11 mouse cellular contexts compared by ENCODE assay signal in genomic region chr11:115776954-115777353, GRCm38 (mm10). TPM values are rescaled to one million over a fixed set of nuclear protein-coding genes. Genes with fewer than 3 reads are reported as not detected.
DNase-seq lines count a peak whose midpoint lies in the region; ATAC-seq and TF ChIP-seq lines count a peak whose summit lies in the region.
"Had no signal": no experiment of that assay in that cellular context is flagged by ENCODE, and none has a peak within 500 bp of the region (broad histone marks: within the 10 kb centered on the region; RNA-seq: fewer than 3 reads in every experiment).

No protein-coding gene starts in this region.

- peak overlapping the region; percentile 64 for H3K9ac ChIP-seq in heart, embryonic 13.5 days
- no peak overlapping the region for H3K9ac ChIP-seq in lung, postnatal 0 days (replicated peaks; ENCODE audit: low read depth)
- no peak overlapping the region for H3K9ac ChIP-seq in embryonic facial prominence, embryonic 14.5 days (ENCODE audit: low read depth, low read length)
- no peak overlapping the region for H3K9ac ChIP-seq in liver, embryonic 14.5 days (replicated peaks)
- H3K9ac ChIP-seq: forebrain, embryonic 15.5 days had no signal

- H3K27ac ChIP-seq in heart, embryonic 13.5 days (replicated peaks), result peak overlapping the region; percentile 98
- H3K27ac ChIP-seq in lung, postnatal 0 days (ENCODE audit: low read length), result peak overlapping the region; percentile 33; the same call in 1 of the 2 replicates
- H3K27ac ChIP-seq in embryonic facial prominence, embryonic 14.5 days (replicated peaks; ENCODE audit: low read depth, low read length), result no peak overlapping the region; the same call in 1 of the 2 replicates
- peak overlapping the region; percentile 27; the same call in 1 of the 2 replicates for H3K27ac ChIP-seq in liver, embryonic 14.5 days
- H3K27ac ChIP-seq: forebrain, embryonic 15.5 days had no signal

- peak overlapping the region; percentile 44; the same call in 1 of the 2 replicates for H3K4me2 ChIP-seq in heart, embryonic 13.5 days
- no peak overlapping the region for H3K4me2 ChIP-seq in lung, postnatal 0 days (replicated peaks; ENCODE audit: low read depth, low read length)
- peak overlapping the region; percentile 15; the same call in 1 of the 2 replicates for H3K4me2 ChIP-seq in embryonic facial prominence, embryonic 14.5 days (ENCODE audit: low read depth, low read length)
- H3K4me2 ChIP-seq in liver, embryonic 14.5 days (ENCODE audit: low read depth), result no peak overlapping the region
- H3K4me2 ChIP-seq: forebrain, embryonic 15.5 days had no signal

- intact Hi-C loops in heart, postnatal 14 days (cut with DNase I), result loop anchor here (2.0 to 5.0 kb wide), 2 partner anchors 36 to 55 kb away; partner anchors contain the start of gene Caskin2

- no peak for ATAC-seq in heart, embryonic 13.5 days (ENCODE audit: extremely low read depth, insufficient number of reproducible peaks, low FRiP score, low TSS enrichment)
- no peak for ATAC-seq in lung, postnatal 0 days
- no peak for ATAC-seq in embryonic facial prominence, embryonic 14.5 days (ENCODE audit: low read depth)
- no peak for ATAC-seq in liver, embryonic 14.5 days (ENCODE audit: insufficient read depth)
- no peak for ATAC-seq in granulocyte monocyte progenitor cell, adult 5-6 weeks (replicated peaks; ENCODE audit: poor library complexity, severe bottlenecking)
- ATAC-seq: forebrain, embryonic 15.5 days; intestine, postnatal 0 days had no signal

- no peak for DNase-seq in heart, postnatal 14 days
- peak; percentile 26 for DNase-seq in lung, postnatal 0 days (ENCODE audit: low spot score)
- no peak for DNase-seq in lung, postnatal 36 days
- no peak for DNase-seq in embryonic facial prominence, embryonic 14.5 days (ENCODE audit: low spot score)
- no peak for DNase-seq in liver, embryonic 14.5 days (ENCODE audit: low read depth in 3 of 3, low spot score in 3 of 3)
- DNase-seq in natural killer cell, adult 2 months (ENCODE audit: low spot score in 2 of 2), result no peak

- TF ChIP-seq CTCF in lung, postnatal 0 days (IDR thresholded peaks at IDR 0.05), result no peak
- no peak for TF ChIP-seq CTCF in liver, embryonic 14.5 days (IDR thresholded peaks at IDR 0.05; ENCODE audit: low read depth)

- no peak for TF ChIP-seq EP300 in lung, postnatal 0 days (IDR thresholded peaks at IDR 0.05)
- TF ChIP-seq EP300 in liver, embryonic 14.5 days (IDR thresholded peaks at IDR 0.05; ENCODE audit: low read depth), result no peak

- H3K4me1 ChIP-seq in heart, embryonic 13.5 days, result peaks cover 73% of the 10 kb centered on the region
- peaks cover 20% of the 10 kb centered on the region for H3K4me1 ChIP-seq in lung, postnatal 0 days (ENCODE audit: insufficient read depth, low read depth, low read length)
- peaks cover 45% of the 10 kb centered on the region for H3K4me1 ChIP-seq in embryonic facial prominence, embryonic 14.5 days (ENCODE audit: control insufficient read depth, insufficient read depth, low read length)
- H3K4me1 ChIP-seq in liver, embryonic 14.5 days (replicated peaks; ENCODE audit: control insufficient read depth in 2 of 2, insufficient read depth in 2 of 2, low read length in 1 of 2), result peaks cover 29 to 35% of the 10 kb centered on the region in 2 experiments

- H3K9me3 ChIP-seq in heart, embryonic 13.5 days, result no peaks in the 10 kb centered on the region
- H3K9me3 ChIP-seq in lung, postnatal 0 days (ENCODE audit: low read length), result no peaks in the 10 kb centered on the region
- H3K9me3 ChIP-seq in embryonic facial prominence, embryonic 14.5 days (ENCODE audit: control insufficient read depth, low read length), result no peaks in the 10 kb centered on the region
- no peaks in the 10 kb centered on the region for H3K9me3 ChIP-seq in liver, embryonic 14.5 days (ENCODE audit: control insufficient read depth, low read length)
- H3K9me3 ChIP-seq: forebrain, embryonic 15.5 days had no signal

- peaks cover 33% of the 10 kb centered on the region for H3K36me3 ChIP-seq in heart, embryonic 13.5 days
- no peaks in the 10 kb centered on the region for H3K36me3 ChIP-seq in lung, postnatal 0 days (ENCODE audit: insufficient read depth, low read length)
- no peaks in the 10 kb centered on the region for H3K36me3 ChIP-seq in embryonic facial prominence, embryonic 14.5 days (ENCODE audit: control insufficient read depth, insufficient read depth, low read length)
- no peaks in the 10 kb centered on the region for H3K36me3 ChIP-seq in liver, embryonic 14.5 days (replicated peaks; ENCODE audit: control insufficient read depth, insufficient read depth, low read depth)
- H3K36me3 ChIP-seq: forebrain, embryonic 15.5 days had no signal

- WGBS in heart, embryonic 13.5 days, result 68% methylated on average over 9 of the region's 9 CpGs
- 63% methylated on average over 9 of the region's 9 CpGs for WGBS in lung, postnatal 0 days
- 59% methylated on average over 9 of the region's 9 CpGs for WGBS in embryonic facial prominence, embryonic 14.5 days
- 73% methylated on average over 9 of the region's 9 CpGs for WGBS in liver, embryonic 14.5 days (ENCODE audit: insufficient replicate concordance)

- H3K4me3 ChIP-seq in heart, embryonic 13.5 days, result no peak overlapping the region
- H3K4me3 ChIP-seq in lung, postnatal 0 days (ENCODE audit: low read depth, low read length), result no peak overlapping the region
- H3K4me3 ChIP-seq in embryonic facial prominence, embryonic 14.5 days (ENCODE audit: low read depth, low read length), result no peak overlapping the region
- no peak overlapping the region for H3K4me3 ChIP-seq in liver, embryonic 14.5 days (ENCODE audit: insufficient read depth in 1 of 2, low read depth in 2 of 2, low read length in 2 of 2)
- H3K4me3 ChIP-seq: forebrain, embryonic 15.5 days; left cerebral cortex, adult 2 months had no signal

- H3K27me3 ChIP-seq in heart, embryonic 13.5 days (replicated peaks), result no peaks in the 10 kb centered on the region
- H3K27me3 ChIP-seq in lung, postnatal 0 days (replicated peaks; ENCODE audit: insufficient read depth, low read length), result no peaks in the 10 kb centered on the region
- H3K27me3 ChIP-seq in embryonic facial prominence, embryonic 14.5 days (replicated peaks; ENCODE audit: control insufficient read depth, insufficient read depth, low read length), result no peaks in the 10 kb centered on the region
- no peaks in the 10 kb centered on the region for H3K27me3 ChIP-seq in liver, embryonic 14.5 days (ENCODE audit: control insufficient read depth, insufficient read depth, low read length)
- H3K27me3 ChIP-seq: forebrain, embryonic 15.5 days had no signal

RNA-seq across cellular contexts. Expression of gene Tmem94, which starts 11.7 kb away (rescaled TPM):
- 34.3 and 39.4 TPM in 2 replicates for polyA plus RNA-seq in heart, embryonic 13.5 days (2015; fragmentation: Nextera tagmentation; extraction: Ambion mirVana)
- 100 to 1,000 TPM; 103 to 111 TPM for total RNA-seq in heart, postnatal 14 days (2021)
- 17.0 and 19.4 TPM in 2 replicates for polyA plus RNA-seq in lung, postnatal 0 days (2015; fragmentation: Nextera tagmentation; extraction: Ambion mirVana)
- polyA plus RNA-seq in embryonic facial prominence, embryonic 14.5 days (2014; fragmentation: Nextera tagmentation; extraction: Ambion mirVana), result 15.4 and 18.2 TPM in 2 replicates
- polyA plus RNA-seq in liver, embryonic 14.5 days (2012; rRNA removed), result 11.0 and 13.8 TPM in 2 replicates
- polyA plus RNA-seq in liver, embryonic 14.5 days (2014; fragmentation: Nextera tagmentation; extraction: Ambion mirVana), result 3.7 and 6.1 TPM in 2 replicates
- total RNA-seq in granulocyte monocyte progenitor cell, adult 5-6 weeks (2014; fragmentation: Nextera tagmentation), result 17.6 and 33.4 TPM in 2 replicates
- total RNA-seq in granulocyte monocyte progenitor cell, adult 5-6 weeks (2017), result 9.0 and 17.2 TPM in 2 replicates

RNA-seq across cellular contexts. Expression of gene Caskin2, which starts 36.5 kb away (rescaled TPM):
- 20.0 and 20.1 TPM in 2 replicates for polyA plus RNA-seq in heart, embryonic 13.5 days (2015; fragmentation: Nextera tagmentation; extraction: Ambion mirVana)
- total RNA-seq in heart, postnatal 14 days (2021), result 10 to 100 TPM; 54.0 to 54.9 TPM
- polyA plus RNA-seq in lung, postnatal 0 days (2015; fragmentation: Nextera tagmentation; extraction: Ambion mirVana), result 17.5 and 17.9 TPM in 2 replicates
- 16.2 and 16.8 TPM in 2 replicates for polyA plus RNA-seq in embryonic facial prominence, embryonic 14.5 days (2014; fragmentation: Nextera tagmentation; extraction: Ambion mirVana)
- polyA plus RNA-seq in liver, embryonic 14.5 days (2012; rRNA removed), result 7.1 and 7.8 TPM in 2 replicates
- 4.9 and 6.1 TPM in 2 replicates for polyA plus RNA-seq in liver, embryonic 14.5 days (2014; fragmentation: Nextera tagmentation; extraction: Ambion mirVana)
- 1.9 and 5.1 TPM in 2 replicates for total RNA-seq in granulocyte monocyte progenitor cell, adult 5-6 weeks (2014; fragmentation: Nextera tagmentation)
- total RNA-seq in granulocyte monocyte progenitor cell, adult 5-6 weeks (2017), result 1.7 and 3.5 TPM in 2 replicates

RNA-seq across cellular contexts. Expression of gene Tsen54, which starts 37.6 kb away (rescaled TPM):
- 24.4 and 27.5 TPM in 2 replicates for polyA plus RNA-seq in heart, embryonic 13.5 days (2015; fragmentation: Nextera tagmentation; extraction: Ambion mirVana)
- 10 to 100 TPM in 1 of 2 experiments, 1 to 10 TPM in 1; 8.7 to 12.1 TPM for total RNA-seq in heart, postnatal 14 days (2021)
- 18.2 and 19.9 TPM in 2 replicates for polyA plus RNA-seq in lung, postnatal 0 days (2015; fragmentation: Nextera tagmentation; extraction: Ambion mirVana)
- 21.2 and 26.8 TPM in 2 replicates for polyA plus RNA-seq in embryonic facial prominence, embryonic 14.5 days (2014; fragmentation: Nextera tagmentation; extraction: Ambion mirVana)
- polyA plus RNA-seq in liver, embryonic 14.5 days (2012; rRNA removed), result 12.4 and 12.9 TPM in 2 replicates
- polyA plus RNA-seq in liver, embryonic 14.5 days (2014; fragmentation: Nextera tagmentation; extraction: Ambion mirVana), result 9.7 and 12.4 TPM in 2 replicates
- total RNA-seq in granulocyte monocyte progenitor cell, adult 5-6 weeks (2014; fragmentation: Nextera tagmentation), result 21.9 and 22.5 TPM in 2 replicates
- total RNA-seq in granulocyte monocyte progenitor cell, adult 5-6 weeks (2017), result 8.5 and 18.6 TPM in 2 replicates

RNA-seq across cellular contexts. Expression of gene Llgl2, which starts 46.9 kb away (rescaled TPM):
- 18.9 and 19.0 TPM in 2 replicates for polyA plus RNA-seq in heart, embryonic 13.5 days (2015; fragmentation: Nextera tagmentation; extraction: Ambion mirVana)
- total RNA-seq in heart, postnatal 14 days (2021), result 10 to 100 TPM; 15.0 to 18.2 TPM
- polyA plus RNA-seq in lung, postnatal 0 days (2015; fragmentation: Nextera tagmentation; extraction: Ambion mirVana), result 66.0 and 70.1 TPM in 2 replicates
- 11.9 and 12.1 TPM in 2 replicates for polyA plus RNA-seq in embryonic facial prominence, embryonic 14.5 days (2014; fragmentation: Nextera tagmentation; extraction: Ambion mirVana)
- polyA plus RNA-seq in liver, embryonic 14.5 days (2012; rRNA removed), result 9.4 and 10.5 TPM in 2 replicates
- 7.5 and 9.3 TPM in 2 replicates for polyA plus RNA-seq in liver, embryonic 14.5 days (2014; fragmentation: Nextera tagmentation; extraction: Ambion mirVana)
- total RNA-seq in granulocyte monocyte progenitor cell, adult 5-6 weeks (2014; fragmentation: Nextera tagmentation), result 4.2 and 11.3 TPM in 2 replicates
- 2.8 and 4.1 TPM in 2 replicates for total RNA-seq in granulocyte monocyte progenitor cell, adult 5-6 weeks (2017)

Comparison
In these comparisons a context has a peak if more than half of its experiments do, and no peak if none do; other contexts are left out.
1. H3K4me2 ChIP-seq: peak in heart, embryonic 13.5 days (single experiment) and embryonic facial prominence, embryonic 14.5 days (single experiment); none in lung, postnatal 0 days (single experiment) and liver, embryonic 14.5 days (single experiment).